Mouse (Mus musculus): ENCODE data around the gene Ago4.

DNA sequence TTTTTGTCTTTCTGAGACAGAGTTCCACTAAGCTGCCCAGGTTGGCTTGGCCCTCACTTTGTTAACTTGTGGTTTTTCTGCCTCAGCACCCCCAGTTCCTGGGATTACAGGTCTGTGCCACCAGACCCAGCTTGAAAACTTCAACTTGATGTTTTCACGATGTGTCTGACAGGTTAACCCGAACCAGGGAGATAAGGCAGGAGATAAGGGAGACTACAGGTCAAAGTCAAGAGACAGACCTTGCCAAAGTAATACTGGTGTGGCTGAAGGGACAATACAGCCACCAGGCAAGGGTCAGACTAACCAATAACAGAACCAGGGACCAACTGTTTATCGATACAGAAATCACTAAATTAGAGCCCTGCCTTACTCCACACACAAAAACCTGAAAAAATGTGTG lies 53.0 kb downstream of the Ago4 start:
- TF ChIP-seq CTCF (conservative IDR thresholded peaks at IDR 0.05; ENCODE audit: insufficient read depth, insufficient read length, low read depth, low read length) = no peak
- no peak for TF ChIP-seq POLR2A (IDR thresholded peaks at IDR 0.05; ENCODE audit: low read depth, low read length)
